10 mouse cellular contexts compared by ENCODE assay signal in genomic region chr17:3533425-3533824, GRCm38 (mm10). TPM values are rescaled to one million over a fixed set of nuclear protein-coding genes. Genes with fewer than 3 reads are reported as not detected.
DNase-seq lines count a peak whose midpoint lies in the region; ATAC-seq and TF ChIP-seq lines count a peak whose summit lies in the region.
"Had no signal": no experiment of that assay in that cellular context is flagged by ENCODE, and none has a peak within 500 bp of the region (broad histone marks: within the 10 kb centered on the region; RNA-seq: fewer than 3 reads in every experiment).

No protein-coding gene starts in this region.

- intact Hi-C loops in left cerebral cortex, adult 2 months (cut with DNase I), result no loop called here

- TF ChIP-seq CTCF in left cerebral cortex, adult 2 months (IDR thresholded peaks at IDR 0.05), result peak; percentile 64

- H3K27ac ChIP-seq in left cerebral cortex, adult 2 months, result no peak overlapping the region
- H3K27ac ChIP-seq: neural tube, embryonic 12.5 days had no signal

- ATAC-seq in erythroblast, adult 5-6 weeks (replicated peaks; ENCODE audit: low FRiP score, poor library complexity, severe bottlenecking), result no peak; the same call in 1 of the 2 replicates

- peak; percentile 58 to 60 for DNase-seq in cerebellum, postnatal 10 days
- no peak for DNase-seq in cerebellum, postnatal 25 days
- no peak for DNase-seq in left cerebral cortex, adult 2 months (ENCODE audit: extremely low spot score in 1 of 2, low spot score in 2 of 2)
- no peak for DNase-seq in left cerebral cortex, adult 9 months (ENCODE audit: low spot score in 2 of 2)
- peak; percentile 61 for DNase-seq in R1 (ENCODE audit: low read depth, low spot score)
- DNase-seq in lung, postnatal 14 days, result peak; percentile 11
- no peak for DNase-seq in adrenal gland, postnatal 36 days

- no peak overlapping the region for H3K4me3 ChIP-seq in left cerebral cortex, adult 2 months
- H3K4me3 ChIP-seq: neural tube, embryonic 12.5 days had no signal

RNA-seq across cellular contexts. Expression of gene Cldn20, which starts 1.1 kb away (rescaled TPM):
- under 1 TPM in 1 of 2 experiments, not detected in 1; 0.77 TPM for total RNA-seq in left cerebral cortex, adult 2 months (2021)
- 1 to 10 TPM in 1 of 2 experiments, not detected in 1; 1.4 TPM for total RNA-seq in adrenal gland, postnatal 36 days (2021)
- total RNA-seq in erythroblast, adult 5-6 weeks (2015; ENCODE audit: low replicate concordance), result 10.0 TPM in 1 of 2 replicates, not detected in the other
- 1.3 TPM in 1 of 2 replicates, not detected in the other for total RNA-seq in erythroblast, adult 5-6 weeks (2017; ENCODE audit: low replicate concordance)
- total RNA-seq: layer of hippocampus, postnatal 14 days had no signal

RNA-seq across cellular contexts. Expression of gene Tfb1m, which starts 24.2 kb away (rescaled TPM):
- total RNA-seq in left cerebral cortex, adult 2 months (2021), result 1 to 10 TPM; 5.8 to 6.3 TPM
- total RNA-seq in adrenal gland, postnatal 36 days (2021), result 10 to 100 TPM; 10.5 to 16.1 TPM
- total RNA-seq in erythroblast, adult 5-6 weeks (2015; ENCODE audit: low replicate concordance), result 9.0 and 10.4 TPM in 2 replicates
- total RNA-seq in erythroblast, adult 5-6 weeks (2017; ENCODE audit: low replicate concordance), result 2.1 and 8.5 TPM in 2 replicates

Comparison
In these comparisons a context has a peak if more than half of its experiments do, and no peak if none do; other contexts are left out.
1. DNase-seq: peak in cerebellum, postnatal 10 days (2 of 2), R1 (single experiment) and lung, postnatal 14 days (single experiment); none in cerebellum, postnatal 25 days (0 of 2), left cerebral cortex, adult 2 months (0 of 2), left cerebral cortex, adult 9 months (0 of 2) and adrenal gland, postnatal 36 days (0 of 2).